Mouse (Mus musculus) neural tube, embryonic 13.5 days (tissue): ENCODE measurements around the gene Dcaf7. TPM values are rescaled to one million over a fixed set of nuclear protein-coding genes. Genes with fewer than 3 reads are reported as not detected.

ENCODE experiments used
- ATAC-seq: fragments of 200-750 bp; cut with Nextera tagmentation; 2 replicates; pipeline ENCODE4 v1.8.0; 2017; ENCODE audit warnings: low read depth, mild to moderate bottlenecking, moderate TSS enrichment, moderate library complexity
- H3K27ac ChIP-seq: fragments of 300-500 bp; sonication (generic); replicated peaks from 2 replicates; pipeline ENCODE4 v1.5.1; 2015; ENCODE audit warnings: moderate library complexity, mild to moderate bottlenecking, inconsistent platforms
- H3K27me3 ChIP-seq: fragments of 300-500 bp; sonication (generic); 2 replicates; pipeline ENCODE4 v1.6.1; 2015; ENCODE audit warnings: mild to moderate bottlenecking, inconsistent platforms
- H3K36me3 ChIP-seq: fragments of 300-500 bp; sonication (generic); 2 replicates; pipeline ENCODE4 v1.6.1; 2015; ENCODE audit warnings: mild to moderate bottlenecking, inconsistent platforms
- H3K4me1 ChIP-seq: fragments of 300-500 bp; sonication (generic); replicated peaks from 2 replicates; pipeline ENCODE4 v1.6.1; 2015; ENCODE audit warnings: inconsistent platforms
- H3K4me2 ChIP-seq: fragments of 300-500 bp; sonication (generic); 2 replicates; pipeline ENCODE4 v1.6.1; 2015; ENCODE audit warnings: inconsistent platforms, mild to moderate bottlenecking, moderate library complexity
- H3K4me3 ChIP-seq: fragments of 300-500 bp; sonication (generic); 2 replicates; pipeline ENCODE4 v1.5.1; 2015; ENCODE audit warnings: mild to moderate bottlenecking, inconsistent platforms
- H3K9ac ChIP-seq: fragments of 300-500 bp; sonication (generic); 2 replicates; pipeline ENCODE4 v1.6.1; 2015; ENCODE audit warnings: moderate library complexity, mild to moderate bottlenecking, inconsistent platforms
- H3K9me3 ChIP-seq: fragments of 300-500 bp; sonication (generic); 2 replicates; pipeline ENCODE4 v1.6.1; 2016; ENCODE audit warnings: inconsistent platforms
- WGBS: fragments of 180-500 bp; shearing (Covaris S2); methylation state at CpG from one replicate; pipeline ENCODE4 v1.1.7; 2015; 5-methylcytosine and 5-hydroxymethylcytosine counted together
- polyA plus RNA-seq: library from polyadenylated mRNA; unstranded; fragments of >200 nt; fragmentation: Nextera tagmentation; extraction: Ambion mirVana; gene quantifications from 2 replicates; pipeline ENCODE4 v1.2.1, GENCODE M21; 2015

Dcaf7 gene
- polyA plus RNA-seq, result 110 and 116 TPM in 2 replicates

GRCm38 (mm10) chr11:106036548-106037417 lies at the start of gene Dcaf7:
Gene Dcaf7, plus strand, starts transcription at chr11:106036872.
- Histone ChIP-seq H3K9me3 (no peaks in the 10 kb centered on the region), H3K9ac (peak within 1 kb of the TSS; percentile 96), H3K27me3 (no peaks in the 10 kb centered on the region), H3K4me1 (peaks cover 46% of the 10 kb centered on the region), H3K4me3 (peak within 1 kb of the TSS; percentile 99), H3K4me2 (peak within 1 kb of the TSS; percentile 83), H3K27ac (peak within 1 kb of the TSS; percentile 95), H3K36me3 (no peaks in the 10 kb centered on the region; the same call in 1 of the 2 replicates)
- WGBS, result under 1% methylated on average over 66 of the region's 66 CpGs
- ATAC-seq, result peak; percentile 98

- Histone ChIP-seq H3K4me3 (no peak overlapping the region), H3K27me3 (no peaks in the 10 kb centered on the region), H3K4me1 (no peaks in the 10 kb centered on the region), H3K36me3 (no peaks in the 10 kb centered on the region), H3K4me2 (no peak overlapping the region), H3K9me3 (no peaks in the 10 kb centered on the region), H3K9ac (no peak overlapping the region), H3K27ac (no peak overlapping the region)
- no peak for ATAC-seq
- 79% methylated on average over 6 of the region's 6 CpGs for WGBS
Observed at GRCm38 (mm10) chr11:105987446-105987845, 49.2 kb upstream of the Dcaf7 start.

GRCm38 (mm10) chr11:105989446-105989845 lies 47.2 kb upstream of the Dcaf7 start:
- no peaks in the 10 kb centered on the region for H3K9me3 ChIP-seq
- H3K4me2 ChIP-seq, result no peak overlapping the region
- ATAC-seq, result no peak
- no peak overlapping the region for H3K9ac ChIP-seq
- no peaks in the 10 kb centered on the region for H3K27me3 ChIP-seq
- 83% methylated on average over 6 of the region's 6 CpGs for WGBS
- no peaks in the 10 kb centered on the region for H3K4me1 ChIP-seq
- no peak overlapping the region for H3K27ac ChIP-seq
- no peaks in the 10 kb centered on the region for H3K36me3 ChIP-seq
- H3K4me3 ChIP-seq, result no peak overlapping the region

- Histone ChIP-seq H3K4me1 (no peaks in the 10 kb centered on the region), H3K9ac (no peak overlapping the region), H3K9me3 (no peaks in the 10 kb centered on the region), H3K36me3 (no peaks in the 10 kb centered on the region), H3K4me2 (no peak overlapping the region), H3K4me3 (no peak overlapping the region), H3K27me3 (no peaks in the 10 kb centered on the region), H3K27ac (no peak overlapping the region)
- no peak for ATAC-seq
- 61% methylated on average over 2 of the region's 2 CpGs for WGBS
Observed at GRCm38 (mm10) chr11:105990231-105990630, 46.4 kb upstream of the Dcaf7 start.

GRCm38 (mm10) chr11:105994375-105994774 lies 42.3 kb upstream of the Dcaf7 start, which contains the start of gene Ace3:
Gene Ace3, plus strand, starts transcription at chr11:105994675.
- H3K4me2 ChIP-seq, result no peak within 1 kb of the TSS
- no peak within 1 kb of the TSS for H3K9ac ChIP-seq
- no peaks in the 10 kb centered on the region for H3K4me1 ChIP-seq
- H3K36me3 ChIP-seq, result no peaks in the 10 kb centered on the region
- H3K27ac ChIP-seq, result no peak within 1 kb of the TSS
- H3K9me3 ChIP-seq, result no peaks in the 10 kb centered on the region
- H3K27me3 ChIP-seq, result no peaks in the 10 kb centered on the region
- WGBS, result 93% methylated on average over 3 of the region's 3 CpGs
- no peak within 1 kb of the TSS for H3K4me3 ChIP-seq
- no peak for ATAC-seq

GRCm38 (mm10) chr11:106000062-106000461 lies 36.6 kb upstream of the Dcaf7 start:
- Histone ChIP-seq H3K27me3 (no peaks in the 10 kb centered on the region), H3K9ac (no peak overlapping the region), H3K9me3 (no peaks in the 10 kb centered on the region), H3K4me1 (no peaks in the 10 kb centered on the region; the same call in 1 of the 2 replicates), H3K36me3 (no peaks in the 10 kb centered on the region), H3K4me2 (no peak overlapping the region), H3K4me3 (no peak overlapping the region), H3K27ac (no peak overlapping the region)
- WGBS, result 93% methylated on average over 6 of the region's 6 CpGs
- no peak for ATAC-seq

- WGBS, result 53% methylated on average over 4 of the region's 4 CpGs
- Histone ChIP-seq H3K27me3 (no peaks in the 10 kb centered on the region), H3K9me3 (no peaks in the 10 kb centered on the region), H3K27ac (no peak overlapping the region), H3K4me3 (no peak overlapping the region), H3K4me2 (no peak overlapping the region), H3K36me3 (no peaks in the 10 kb centered on the region), H3K4me1 (peaks cover 15% of the 10 kb centered on the region), H3K9ac (no peak overlapping the region)
- no peak for ATAC-seq
Observed at GRCm38 (mm10) chr11:106001718-106002117, 35.0 kb upstream of the Dcaf7 start.

GRCm38 (mm10) chr11:106004576-106004975 lies 32.1 kb upstream of the Dcaf7 start:
- Histone ChIP-seq H3K4me3 (no peak overlapping the region), H3K27me3 (peaks cover 16% of the 10 kb centered on the region), H3K4me2 (no peak overlapping the region), H3K36me3 (no peaks in the 10 kb centered on the region), H3K27ac (0 out of 2 replicates have a peak overlapping the region, but pooled peaks have one; percentile 3), H3K4me1 (peaks cover 21% of the 10 kb centered on the region), H3K9me3 (no peaks in the 10 kb centered on the region), H3K9ac (no peak overlapping the region)
- whole genome bisulfite sequencing, result 89% methylated on average over 1 of the region's 1 CpGs
- ATAC-seq, result no peak

GRCm38 (mm10) chr11:106005970-106006369 lies 30.7 kb upstream of the Dcaf7 start:
- H3K4me3 ChIP-seq, result no peak overlapping the region
- H3K4me2 ChIP-seq, result no peak overlapping the region
- peaks cover 21% of the 10 kb centered on the region for H3K4me1 ChIP-seq
- peak overlapping the region; percentile 54; the same call in 1 of the 2 replicates for H3K27ac ChIP-seq
- ATAC-seq, result peak; percentile 41; the same call in 1 of the 2 replicates
- H3K9ac ChIP-seq, result no peak overlapping the region
- no peaks in the 10 kb centered on the region for H3K36me3 ChIP-seq
- peaks cover 23% of the 10 kb centered on the region for H3K27me3 ChIP-seq
- no peaks in the 10 kb centered on the region for H3K9me3 ChIP-seq
- 28% methylated on average over 5 of the region's 5 CpGs for WGBS

- Histone ChIP-seq H3K36me3 (no peaks in the 10 kb centered on the region), H3K4me3 (peak within 1 kb of the TSS; percentile 24), H3K9ac (peak within 1 kb of the TSS; percentile 52), H3K27me3 (peaks cover 25% of the 10 kb centered on the region), H3K9me3 (no peaks in the 10 kb centered on the region), H3K4me1 (peaks cover 30% of the 10 kb centered on the region), H3K27ac (no peak within 1 kb of the TSS; the same call in 1 of the 2 replicates), H3K4me2 (peak within 1 kb of the TSS; percentile 51)
- under 1% methylated on average over 25 of the region's 25 CpGs for WGBS
- no peak for ATAC-seq
Observed at GRCm38 (mm10) chr11:106007821-106008220, 28.9 kb upstream of the Dcaf7 start, which contains the start of gene Kcnh6. Gene Kcnh6, plus strand, starts transcription at chr11:106008124.

GRCm38 (mm10) chr11:106012711-106013110 lies 24.0 kb upstream of the Dcaf7 start:
- Histone ChIP-seq H3K4me1 (peaks cover 24% of the 10 kb centered on the region; the same call in 1 of the 2 replicates), H3K9me3 (no peaks in the 10 kb centered on the region), H3K36me3 (no peaks in the 10 kb centered on the region), H3K27me3 (peaks cover 22% of the 10 kb centered on the region), H3K4me2 (no peak overlapping the region), H3K9ac (no peak overlapping the region), H3K27ac (peak overlapping the region; percentile 30; the same call in 1 of the 2 replicates), H3K4me3 (no peak overlapping the region)
- ATAC-seq, result peak; percentile 9; the same call in 1 of the 2 replicates
- WGBS, result 44% methylated on average over 7 of the region's 7 CpGs

- H3K4me3 ChIP-seq, result no peak overlapping the region
- H3K27me3 ChIP-seq, result peaks cover 17% of the 10 kb centered on the region
- H3K9me3 ChIP-seq, result no peaks in the 10 kb centered on the region
- peak overlapping the region; percentile 65 for H3K27ac ChIP-seq
- peak; percentile 30; the same call in 1 of the 2 replicates for ATAC-seq
- no peaks in the 10 kb centered on the region for H3K36me3 ChIP-seq
- 71% methylated on average over 11 of the region's 11 CpGs for WGBS
- H3K4me2 ChIP-seq, result no peak overlapping the region
- H3K4me1 ChIP-seq, result peaks cover 20% of the 10 kb centered on the region; the same call in 1 of the 2 replicates
- no peak overlapping the region; the same call in 1 of the 2 replicates for H3K9ac ChIP-seq
Observed at GRCm38 (mm10) chr11:106013556-106014225, 23.0 kb upstream of the Dcaf7 start.
